Mouse (Mus musculus) heart, embryonic 13.5 days (tissue): ENCODE data around the gene Dlg2. TPM values are rescaled to one million over a fixed set of nuclear protein-coding genes. Genes with fewer than 3 reads are reported as not detected.

Experiments used
- ATAC-seq: fragments of 200-750 bp; cut with Nextera tagmentation; 2 replicates; pipeline ENCODE4 v1.8.0; 2017; ENCODE audit warnings: moderate TSS enrichment; ENCODE audit not compliant: insufficient number of reproducible peaks, low FRiP score, low TSS enrichment; ENCODE audit errors: extremely low read depth
- H3K27ac ChIP-seq: fragments of 300-500 bp; sonication (generic); replicated peaks from 2 replicates; pipeline ENCODE4 v1.5.1; 2015; ENCODE audit warnings: moderate library complexity, mild to moderate bottlenecking, inconsistent platforms
- H3K27me3 ChIP-seq: fragments of 300-500 bp; sonication (generic); replicated peaks from 2 replicates; pipeline ENCODE4 v1.6.1; 2015; ENCODE audit warnings: mild to moderate bottlenecking, inconsistent platforms
- H3K36me3 ChIP-seq: fragments of 300-500 bp; sonication (generic); 2 replicates; pipeline ENCODE4 v1.6.1; 2015; ENCODE audit warnings: mild to moderate bottlenecking, inconsistent platforms
- H3K4me1 ChIP-seq: fragments of 300-500 bp; sonication (generic); 2 replicates; pipeline ENCODE4 v1.6.1; 2015; ENCODE audit warnings: inconsistent platforms
- H3K4me2 ChIP-seq: fragments of 300-500 bp; sonication (generic); 2 replicates; pipeline ENCODE4 v1.6.1; 2015; ENCODE audit warnings: inconsistent platforms, mild to moderate bottlenecking, moderate library complexity
- H3K4me3 ChIP-seq: fragments of 300-500 bp; sonication (generic); 2 replicates; pipeline ENCODE4 v1.5.1; 2015; ENCODE audit warnings: moderate library complexity, mild to moderate bottlenecking, inconsistent platforms
- H3K9ac ChIP-seq: fragments of 300-500 bp; sonication (generic); 2 replicates; pipeline ENCODE4 v1.6.1; 2015; ENCODE audit warnings: inconsistent platforms, mild to moderate bottlenecking, moderate library complexity
- H3K9me3 ChIP-seq: fragments of 300-500 bp; sonication (generic); 2 replicates; pipeline ENCODE4 v1.6.1; 2016; ENCODE audit warnings: inconsistent platforms
- WGBS: fragments of 180-500 bp; shearing (Covaris S2); methylation state at CpG from one replicate; pipeline ENCODE4 v1.1.7; 2015; ENCODE audit warnings: mixed read lengths; 5-methylcytosine and 5-hydroxymethylcytosine counted together
- polyA plus RNA-seq: library from polyadenylated mRNA; unstranded; fragments of >200 nt; fragmentation: Nextera tagmentation; extraction: Ambion mirVana; gene quantifications from 2 replicates; pipeline ENCODE4 v1.2.1, GENCODE M21; 2015

Dlg2 gene
- polyA plus RNA-seq, 1 experiment from 2014 or later = 7.2 TPM

- Histone ChIP-seq H3K27ac (no peak overlapping the region), H3K36me3 (no peaks in the 10 kb centered on the region), H3K9me3 (no peaks in the 10 kb centered on the region), H3K4me2 (no peak overlapping the region), H3K9ac (no peak overlapping the region), H3K4me3 (no peak overlapping the region), H3K27me3 (no peaks in the 10 kb centered on the region), H3K4me1 (no peaks in the 10 kb centered on the region)
- ATAC-seq = no peak
- WGBS = 81% methylated on average over 6 of the region's 6 CpGs
Observed at GRCm38 (mm10) chr7:90553399-90553798, 76.9 kb downstream of the Dlg2 start.

GRCm38 (mm10) chr7:90554421-90554820 is 77.9 kb downstream of the Dlg2 start:
- no peak overlapping the region for H3K27ac ChIP-seq
- H3K9ac ChIP-seq = no peak overlapping the region
- 75% methylated on average over 2 of the region's 2 CpGs for WGBS
- H3K4me1 ChIP-seq = no peaks in the 10 kb centered on the region
- H3K4me2 ChIP-seq = no peak overlapping the region
- no peak overlapping the region for H3K4me3 ChIP-seq
- no peak for ATAC-seq
- H3K9me3 ChIP-seq = no peaks in the 10 kb centered on the region
- no peaks in the 10 kb centered on the region for H3K36me3 ChIP-seq
- H3K27me3 ChIP-seq = no peaks in the 10 kb centered on the region

- Histone ChIP-seq H3K9ac (no peak overlapping the region), H3K27ac (no peak overlapping the region), H3K4me2 (no peak overlapping the region), H3K9me3 (no peaks in the 10 kb centered on the region), H3K36me3 (no peaks in the 10 kb centered on the region), H3K4me3 (no peak overlapping the region), H3K27me3 (no peaks in the 10 kb centered on the region), H3K4me1 (no peaks in the 10 kb centered on the region)
- 41% methylated on average over 7 of the region's 7 CpGs for WGBS
- ATAC-seq = no peak
Observed at GRCm38 (mm10) chr7:90569130-90569529, 92.7 kb downstream of the Dlg2 start.

- no peak for ATAC-seq
- H3K36me3 ChIP-seq = no peaks in the 10 kb centered on the region
- 48% methylated on average over 2 of the region's 2 CpGs for WGBS
Observed at GRCm38 (mm10) chr7:90587795-90588194, 111.3 kb downstream of the Dlg2 start.

GRCm38 (mm10) chr7:90588318-90588717 is 111.8 kb downstream of the Dlg2 start:
- Histone ChIP-seq H3K36me3 (no peaks in the 10 kb centered on the region), H3K9ac (no peak overlapping the region)
- WGBS = 85% methylated on average over 1 of the region's 1 CpGs

More at GRCm38 (mm10) chr7:90587795-90588194, 111.3 kb downstream of the Dlg2 start:
- Histone ChIP-seq H3K4me2 (no peak overlapping the region), H3K27me3 (no peaks in the 10 kb centered on the region), H3K9ac (no peak overlapping the region), H3K4me3 (no peak overlapping the region), H3K27ac (no peak overlapping the region), H3K4me1 (no peaks in the 10 kb centered on the region), H3K9me3 (no peaks in the 10 kb centered on the region)

DNA sequence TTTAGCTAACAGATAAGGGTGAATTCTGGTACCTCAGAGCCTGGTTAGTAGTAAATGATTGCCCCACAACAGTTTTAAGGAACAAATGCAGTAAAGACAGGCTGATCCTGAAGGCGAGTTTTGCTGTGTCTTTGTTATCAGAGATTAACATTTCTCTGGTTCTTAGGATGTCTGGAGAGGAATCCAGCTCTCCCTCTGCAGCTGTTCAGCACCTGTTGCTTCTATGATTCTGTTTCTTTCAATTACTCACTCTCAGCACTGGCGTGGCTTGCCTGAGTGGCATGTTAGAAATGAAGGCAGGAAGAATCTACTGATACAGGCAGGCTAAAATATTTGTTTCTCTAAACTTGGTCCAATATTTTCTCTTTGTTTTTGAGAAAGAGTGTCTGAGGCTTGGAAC is 133.3 kb downstream of the Dlg2 start:
- no peaks in the 10 kb centered on the region for H3K9me3 ChIP-seq
- no peak overlapping the region for H3K4me3 ChIP-seq
- no peak for ATAC-seq
- H3K27ac ChIP-seq = no peak overlapping the region
- no peaks in the 10 kb centered on the region for H3K36me3 ChIP-seq
- H3K4me1 ChIP-seq = no peaks in the 10 kb centered on the region
- WGBS = 42% methylated on average over 2 of the region's 2 CpGs
- H3K27me3 ChIP-seq = no peaks in the 10 kb centered on the region
- no peak overlapping the region for H3K4me2 ChIP-seq
- H3K9ac ChIP-seq = no peak overlapping the region

More at GRCm38 (mm10) chr7:90588318-90588717, 111.8 kb downstream of the Dlg2 start:
- no peak overlapping the region for H3K4me2 ChIP-seq
- no peaks in the 10 kb centered on the region for H3K9me3 ChIP-seq
- no peaks in the 10 kb centered on the region for H3K4me1 ChIP-seq
- no peak overlapping the region for H3K27ac ChIP-seq
- no peaks in the 10 kb centered on the region for H3K27me3 ChIP-seq
- no peak overlapping the region for H3K4me3 ChIP-seq
- no peak for ATAC-seq

DNA sequence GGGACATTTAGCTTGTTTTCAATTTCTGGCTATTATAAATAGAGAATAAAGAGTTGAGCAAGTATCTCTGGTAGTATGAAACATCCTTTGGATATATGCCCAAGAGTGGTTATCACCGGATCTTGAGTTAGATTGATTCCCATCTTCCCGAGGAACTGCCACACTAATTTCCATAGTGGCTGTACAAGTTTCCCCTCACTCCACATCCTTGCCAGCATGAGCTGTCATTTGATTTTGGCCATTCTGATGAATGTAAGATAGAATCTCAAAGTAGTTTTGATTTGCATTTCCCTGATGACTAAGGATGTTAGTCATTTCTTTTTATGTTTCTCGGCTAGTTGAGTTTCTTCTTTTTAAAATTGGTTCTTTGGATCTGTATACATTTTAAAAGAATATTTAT is 154.1 kb downstream of the Dlg2 start:
- Histone ChIP-seq H3K4me2 (no peak overlapping the region), H3K9ac (no peak overlapping the region), H3K9me3 (no peaks in the 10 kb centered on the region), H3K27ac (no peak overlapping the region), H3K4me1 (no peaks in the 10 kb centered on the region), H3K36me3 (no peaks in the 10 kb centered on the region), H3K4me3 (no peak overlapping the region), H3K27me3 (no peaks in the 10 kb centered on the region)
- no peak for ATAC-seq
- 72% methylated on average over 3 of the region's 3 CpGs for WGBS

- Histone ChIP-seq H3K36me3 (no peaks in the 10 kb centered on the region), H3K9ac (no peak overlapping the region), H3K4me1 (no peaks in the 10 kb centered on the region), H3K27ac (no peak overlapping the region), H3K4me3 (no peak overlapping the region), H3K9me3 (no peaks in the 10 kb centered on the region), H3K4me2 (no peak overlapping the region), H3K27me3 (no peaks in the 10 kb centered on the region)
- 86% methylated on average over 1 of the region's 1 CpGs for WGBS
- no peak for ATAC-seq
Observed at GRCm38 (mm10) chr7:90649512-90649911, 173.0 kb downstream of the Dlg2 start.

DNA sequence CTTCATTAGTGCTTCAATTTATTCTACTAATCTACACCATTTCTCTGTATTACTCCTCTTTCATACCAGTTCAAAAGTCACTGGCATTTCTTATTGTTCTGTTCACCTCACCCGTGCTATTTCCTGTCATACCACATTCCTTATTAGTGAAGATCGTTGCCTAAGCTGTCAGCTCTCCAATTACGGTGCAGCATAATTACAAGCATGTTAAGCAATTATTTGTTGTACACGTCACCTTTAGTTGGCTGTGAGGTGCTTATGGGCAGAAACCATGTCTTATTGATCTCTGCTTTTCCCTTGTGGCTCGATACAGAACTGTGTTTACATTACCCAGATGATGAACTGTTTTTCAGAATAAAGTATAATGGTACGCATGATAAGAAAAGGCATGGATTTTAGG is 174.7 kb downstream of the Dlg2 start:
- Histone ChIP-seq H3K36me3 (no peaks in the 10 kb centered on the region), H3K27ac (no peak overlapping the region), H3K9me3 (no peaks in the 10 kb centered on the region), H3K27me3 (no peaks in the 10 kb centered on the region), H3K4me3 (no peak overlapping the region), H3K9ac (no peak overlapping the region), H3K4me2 (no peak overlapping the region), H3K4me1 (no peaks in the 10 kb centered on the region)
- WGBS = 72% methylated on average over 6 of the region's 6 CpGs
- no peak for ATAC-seq

DNA sequence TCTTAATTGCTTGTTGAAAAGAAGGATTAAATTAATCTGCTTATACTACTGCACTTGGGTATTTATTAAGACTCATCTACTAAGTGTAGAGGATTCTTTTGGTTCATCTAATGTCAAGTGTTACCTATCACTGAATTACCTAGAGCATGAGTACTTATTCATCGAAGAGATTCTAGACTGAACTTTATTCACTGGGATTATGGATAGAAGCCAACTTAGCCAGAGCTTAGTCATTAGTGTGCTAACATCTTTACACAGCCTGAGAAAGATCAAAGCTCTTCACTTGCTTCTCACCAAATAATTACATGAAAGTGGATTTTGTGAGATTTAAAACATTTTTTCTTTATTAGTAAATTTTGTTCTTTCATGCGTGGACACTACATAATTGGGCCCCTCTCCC is 175.1 kb downstream of the Dlg2 start:
- Histone ChIP-seq H3K36me3 (no peaks in the 10 kb centered on the region), H3K9ac (no peak overlapping the region), H3K4me1 (no peaks in the 10 kb centered on the region), H3K27me3 (no peaks in the 10 kb centered on the region), H3K4me2 (no peak overlapping the region), H3K4me3 (no peak overlapping the region), H3K9me3 (no peaks in the 10 kb centered on the region), H3K27ac (no peak overlapping the region)
- ATAC-seq = no peak
- 79% methylated on average over 2 of the region's 2 CpGs for WGBS

- Histone ChIP-seq H3K27me3 (no peaks in the 10 kb centered on the region), H3K36me3 (no peaks in the 10 kb centered on the region), H3K27ac (no peak overlapping the region), H3K4me1 (no peaks in the 10 kb centered on the region), H3K9me3 (no peaks in the 10 kb centered on the region), H3K4me3 (no peak overlapping the region), H3K4me2 (no peak overlapping the region), H3K9ac (no peak overlapping the region)
- ATAC-seq = no peak
- 61% methylated on average over 3 of the region's 3 CpGs for WGBS
Observed at GRCm38 (mm10) chr7:90658593-90658992, 182.1 kb downstream of the Dlg2 start.

- Histone ChIP-seq H3K9ac (no peak overlapping the region), H3K27ac (no peak overlapping the region), H3K4me2 (no peak overlapping the region), H3K9me3 (no peaks in the 10 kb centered on the region), H3K27me3 (no peaks in the 10 kb centered on the region), H3K36me3 (no peaks in the 10 kb centered on the region), H3K4me3 (no peak overlapping the region), H3K4me1 (no peaks in the 10 kb centered on the region)
- ATAC-seq = no peak
Observed at GRCm38 (mm10) chr7:90694050-90694449, 217.6 kb downstream of the Dlg2 start.
